Mouse (Mus musculus) spleen, adult 2 months (tissue): ENCODE measurements at regions not wholly inside any gene's neighbourhood (a gene's known extent, or its start where the extent isn't known, plus 50 kb on each side); places are given as distances from the start of the nearest gene placed in this dataset.

Experiments used
- CTCF ChIP-seq: fragments of 200-500 bp; IDR thresholded peaks from 2 replicates; pipeline ENCODE4 v1.5.1; 2011; ENCODE audit warnings: mild to moderate bottlenecking, inconsistent platforms; ENCODE audit not compliant: insufficient read depth, insufficient read length, insufficient replicate concordance; ENCODE audit errors: extremely low read depth
- POLR2A ChIP-seq: fragments of 200-500 bp; IDR thresholded peaks from 2 replicates; pipeline ENCODE4 v1.6.1; 2011; ENCODE audit warnings: low read depth, low read length, inconsistent platforms

GRCm38 (mm10) chr1:73395034-73395433 lies 379.3 kb upstream of the Tnp1 start:
- TF ChIP-seq CTCF (no peak), POLR2A (no peak)
